Mouse (Mus musculus): ENCODE data around the gene Zfp217.

The Zfp217 gene

GRCm38 (mm10) chr2:170134026-170134690, 13.7 kb downstream of the Zfp217 start:
- DNase-seq (ENCODE audit: low read depth, low spot score) = no peak

GRCm38 (mm10) chr2:170133093-170133731, 14.7 kb downstream of the Zfp217 start:
- peak; percentile 70 for DNase-seq (ENCODE audit: low read depth, low spot score)

GRCm38 (mm10) chr2:170132716-170133092, 15.2 kb downstream of the Zfp217 start:
- no peak for DNase-seq (ENCODE audit: low read depth, low spot score)

GRCm38 (mm10) chr2:170131981-170132460, 15.9 kb downstream of the Zfp217 start:
- DNase-seq (ENCODE audit: low read depth, low spot score) = no peak

DNA sequence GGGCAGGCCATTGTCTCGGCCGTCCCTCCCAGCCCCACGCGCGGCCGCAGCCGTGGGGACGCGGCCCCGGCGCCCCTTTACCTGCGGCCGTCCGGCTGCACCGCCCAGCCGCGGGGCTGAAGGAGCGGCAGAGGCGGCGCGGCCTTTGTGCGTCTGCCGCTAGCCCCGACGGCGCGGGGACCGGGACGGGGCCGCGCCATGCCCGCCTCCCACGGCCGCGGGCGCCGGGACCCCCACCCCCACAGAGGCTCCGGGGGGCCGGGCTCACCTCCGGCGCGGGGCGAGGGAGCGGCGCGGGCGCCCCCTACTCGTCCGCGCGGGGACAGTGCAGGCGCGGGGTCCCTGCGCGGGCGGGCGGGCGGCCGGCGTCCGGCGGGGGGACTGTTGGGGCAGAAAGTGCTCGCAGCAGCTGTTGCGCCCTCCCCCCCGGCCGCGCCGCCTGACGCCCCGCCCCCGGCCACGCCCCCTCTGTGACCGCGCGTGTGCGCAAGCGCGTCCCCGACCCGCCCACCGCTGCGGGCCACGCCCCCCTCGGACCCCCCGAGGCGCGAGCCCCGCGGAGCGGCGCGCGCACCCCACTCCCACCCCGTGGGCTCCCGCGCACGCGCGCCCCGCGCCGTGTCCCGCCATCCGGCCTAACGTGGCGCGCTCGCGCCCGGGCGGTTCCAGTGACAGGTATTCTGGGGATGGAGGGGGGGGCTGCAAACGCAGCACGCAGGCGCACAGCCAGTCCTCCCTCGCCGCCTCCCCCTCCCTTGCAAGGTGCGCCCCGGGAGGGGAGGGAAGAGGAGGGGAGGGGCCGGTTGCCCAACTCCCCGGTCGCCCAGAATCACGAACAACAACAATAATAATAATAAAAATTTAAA, 16.9 kb downstream of the Zfp217 start:
- DNase-seq (ENCODE audit: low read depth, low spot score) = peak; percentile 95

GRCm38 (mm10) chr2:170129923-170130779, 17.8 kb downstream of the Zfp217 start:
- DNase-seq (ENCODE audit: low read depth, low spot score) = peak; percentile 74

DNA sequence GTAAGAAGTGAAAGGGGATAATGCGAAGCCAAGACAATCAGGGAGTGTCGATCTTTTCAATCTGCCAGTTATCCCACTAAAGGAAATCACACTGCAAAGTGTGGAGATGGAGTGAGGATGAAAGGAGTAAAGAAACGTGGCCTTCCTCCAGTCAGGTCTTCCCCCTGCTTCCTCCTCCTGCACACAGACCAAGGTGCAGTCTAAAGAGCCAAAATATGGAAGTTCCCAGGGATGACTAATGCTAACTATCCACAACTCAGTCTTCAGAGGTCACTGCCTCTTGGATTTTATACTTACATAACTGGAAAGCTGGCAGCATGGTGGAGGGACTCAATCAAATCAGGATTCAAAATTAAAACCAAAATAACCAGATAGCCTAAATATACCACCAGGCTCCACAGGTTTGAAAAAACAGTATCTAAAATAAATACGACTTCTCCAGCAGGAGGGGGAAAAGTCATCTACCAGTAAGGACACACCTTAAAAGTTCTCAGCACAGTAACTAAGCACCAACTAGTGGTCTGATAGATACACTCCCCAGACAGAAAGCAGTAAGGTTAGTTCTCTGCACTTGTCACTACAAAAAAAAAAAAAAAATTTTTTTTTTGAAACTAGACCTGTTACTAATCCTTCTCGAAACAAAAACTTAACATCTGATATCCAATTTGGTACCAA, 18.5 kb downstream of the Zfp217 start:
- DNase-seq (ENCODE audit: low read depth, low spot score) = no peak

DNA sequence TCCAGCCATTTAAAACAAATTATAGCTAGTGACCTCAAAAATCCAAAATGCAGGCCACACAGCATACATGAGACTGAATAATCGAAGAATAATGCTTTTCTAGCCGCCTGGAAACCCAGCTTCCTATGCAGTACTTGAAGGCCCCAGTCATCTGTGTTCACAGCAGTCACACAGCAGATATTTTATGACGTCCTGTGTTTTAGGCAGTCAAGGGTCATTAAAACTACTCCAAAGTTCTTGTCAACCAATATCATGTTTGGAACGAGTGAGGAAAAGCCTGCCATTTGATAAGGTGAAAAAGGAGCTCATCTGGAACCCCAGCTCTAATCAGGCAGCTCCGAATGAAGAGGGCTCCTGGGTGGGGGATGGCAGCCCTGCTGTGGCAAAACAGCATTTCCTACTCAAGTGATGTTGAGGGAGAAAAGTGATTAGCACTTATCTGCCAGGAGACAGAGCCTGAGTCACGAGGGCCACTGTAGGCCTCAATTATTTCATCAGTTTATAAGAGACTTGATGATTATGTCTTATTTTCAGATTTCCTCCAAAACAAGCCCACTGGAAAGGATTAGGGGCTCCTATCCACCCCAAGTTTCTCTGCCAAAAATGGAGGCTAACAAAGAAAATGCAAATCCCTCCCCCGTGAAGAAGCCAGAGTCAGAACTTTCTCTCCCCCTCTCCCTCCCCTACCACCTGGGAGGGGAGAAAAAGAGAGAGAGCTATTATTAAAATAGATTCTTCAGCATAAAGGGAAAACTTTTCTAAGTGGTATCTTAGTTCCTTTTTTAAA, 19.2 kb downstream of the Zfp217 start:
- no peak for DNase-seq (ENCODE audit: low read depth, low spot score)

DNA sequence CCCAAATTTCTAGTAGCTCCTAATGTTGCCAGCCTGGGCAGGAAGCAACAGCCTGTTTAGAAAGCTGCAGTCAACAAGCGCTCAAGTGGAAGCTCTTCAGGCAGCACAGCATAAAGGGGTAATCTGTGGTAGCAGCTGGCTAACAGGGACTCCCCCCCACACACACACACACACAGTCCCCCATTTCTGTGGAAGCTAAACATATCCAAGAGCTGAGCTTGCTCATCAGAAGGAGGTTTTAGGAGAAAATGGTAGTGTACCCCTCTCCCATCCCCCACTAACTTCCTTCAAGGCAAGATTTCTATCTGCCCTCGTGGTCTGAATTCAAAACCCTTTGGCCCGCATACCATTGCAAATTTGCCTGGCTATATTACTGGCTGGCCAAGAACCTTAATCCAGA, 20.4 kb downstream of the Zfp217 start:
- no peak for DNase-seq (ENCODE audit: low read depth, low spot score)

GRCm38 (mm10) chr2:170126266-170126665, 21.6 kb downstream of the Zfp217 start:
- DNase-seq (ENCODE audit: low read depth, low spot score) = no peak

DNA sequence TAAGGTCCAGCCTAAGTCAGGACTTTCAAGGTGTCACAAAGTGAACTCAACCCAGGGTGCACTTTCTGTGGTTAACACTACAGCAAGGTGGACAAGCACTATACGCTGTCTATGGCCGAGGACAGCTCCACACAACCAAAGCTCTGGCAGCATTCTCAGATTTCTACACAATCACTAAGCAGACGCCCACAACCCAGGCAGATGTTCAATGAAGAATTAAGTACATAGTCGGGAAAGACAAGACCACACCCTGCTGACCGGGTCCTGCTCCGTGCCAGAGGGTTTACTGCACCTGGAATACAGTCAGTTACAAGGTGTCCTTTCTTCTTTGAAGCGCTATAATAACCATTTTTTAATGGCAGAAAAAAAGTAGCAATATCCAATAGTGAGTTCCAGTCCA, 25.7 kb downstream of the Zfp217 start:
- no peak for DNase-seq (ENCODE audit: low read depth, low spot score)

DNA sequence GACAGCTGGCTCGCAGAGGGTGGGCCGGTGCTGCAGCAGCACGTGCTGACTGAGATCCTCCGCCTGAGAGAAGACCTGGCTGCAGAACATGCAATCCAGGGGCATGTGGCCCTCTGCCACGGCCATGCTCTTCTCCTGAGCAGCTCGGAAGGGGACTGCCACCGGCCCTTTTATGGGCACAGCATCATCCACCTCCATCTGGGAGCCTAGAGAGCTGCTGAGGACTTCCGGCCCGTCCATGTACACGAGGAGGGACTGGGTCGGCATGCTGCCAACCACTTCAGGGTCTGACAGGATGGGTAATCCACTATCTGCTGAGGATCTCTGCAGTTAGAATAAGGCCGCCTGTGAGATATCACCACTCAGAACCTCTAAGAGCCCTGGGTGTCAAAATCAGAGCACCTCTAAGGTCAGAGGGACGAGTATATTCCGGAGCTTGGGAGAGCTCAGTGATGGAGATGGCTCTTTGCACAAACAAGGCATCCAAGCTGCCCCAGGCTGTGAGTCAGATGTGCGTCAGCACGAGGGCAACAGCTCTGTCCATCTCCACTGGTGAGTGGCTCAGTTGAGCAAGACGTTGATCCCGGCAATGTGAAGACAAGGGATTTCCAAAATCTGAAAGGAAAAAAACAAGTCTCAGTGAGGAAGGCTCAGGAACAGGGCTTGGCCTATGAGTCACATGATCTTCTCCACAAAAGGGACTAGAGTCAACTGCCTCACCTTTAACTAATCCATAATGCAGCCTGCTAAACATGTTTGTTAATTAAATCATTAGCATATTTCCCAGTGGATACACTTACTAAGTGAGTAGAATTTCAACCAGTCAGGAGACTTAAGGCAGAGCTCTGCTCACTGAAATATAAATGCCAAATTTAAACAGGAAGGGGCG, 27.5 kb downstream of the Zfp217 start:
- DNase-seq (ENCODE audit: low read depth, low spot score) = no peak

GRCm38 (mm10) chr2:170116704-170117281, 31.1 kb downstream of the Zfp217 start:
- peak; percentile 74 for DNase-seq (ENCODE audit: low read depth, low spot score)

GRCm38 (mm10) chr2:170110306-170110705, 37.6 kb downstream of the Zfp217 start:
- no peak for DNase-seq (ENCODE audit: low read depth, low spot score)

GRCm38 (mm10) chr2:170109528-170109927, 38.4 kb downstream of the Zfp217 start:
- no peak for DNase-seq (ENCODE audit: low read depth, low spot score)

- DNase-seq (ENCODE audit: low read depth, low spot score) = no peak
Measured at GRCm38 (mm10) chr2:170107791-170108190, 40.1 kb downstream of the Zfp217 start.

GRCm38 (mm10) chr2:170106000-170106399, 41.9 kb downstream of the Zfp217 start:
- no peak for DNase-seq (ENCODE audit: low read depth, low spot score)

DNA sequence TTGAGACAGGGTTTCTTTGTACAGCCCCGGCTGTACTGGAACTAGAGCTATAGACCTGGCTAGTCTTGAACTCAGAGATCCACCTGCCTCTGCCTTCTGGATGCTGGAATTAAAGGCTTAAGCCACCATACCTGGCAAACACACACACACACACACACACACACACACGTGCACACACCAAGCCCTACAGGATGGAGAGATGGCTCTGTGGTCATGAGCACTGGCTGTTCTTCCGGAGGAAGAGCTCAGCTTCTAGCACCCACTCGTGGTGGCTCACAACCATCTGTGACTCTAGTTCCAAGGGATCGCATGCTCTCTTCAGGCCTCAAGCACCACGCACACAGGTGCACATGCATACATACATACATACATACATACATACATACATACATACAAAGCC, 43.5 kb downstream of the Zfp217 start:
- no peak for DNase-seq (ENCODE audit: low read depth, low spot score)

- DNase-seq (ENCODE audit: low read depth, low spot score) = peak; percentile 57
Measured at GRCm38 (mm10) chr2:170103852-170104251, 44.1 kb downstream of the Zfp217 start.
